Mouse (Mus musculus) cerebellum, adult 2 months (tissue): Measurements from ENCODE around the gene Enkd1. TPM values are rescaled to one million over a fixed set of nuclear protein-coding genes. Genes with fewer than 3 reads are reported as not detected.

Source experiments
- DNase-seq, 2 experiments: peaks; one replicate each; pipeline ENCODE4 v3.0.0; 2021
- H3K27ac ChIP-seq: fragments of 200-500 bp; 2 replicates; pipeline ENCODE4 v1.5.1; 2012; ENCODE audit warnings: low read length, control low read depth, inconsistent platforms; ENCODE audit not compliant: insufficient read depth
- H3K27me3 ChIP-seq: fragments of 200-500 bp; 2 replicates; pipeline ENCODE4 v1.6.1; 2012; ENCODE audit warnings: inconsistent platforms, mild to moderate bottlenecking, low read length, moderate library complexity; ENCODE audit not compliant: control insufficient read depth, insufficient read depth
- H3K4me1 ChIP-seq: fragments of 200-500 bp; 2 replicates; pipeline ENCODE4 v1.6.1; 2011; ENCODE audit warnings: low read length; ENCODE audit not compliant: control insufficient read depth, insufficient read depth
- H3K4me3 ChIP-seq: fragments of 200-500 bp; replicated peaks from 2 replicates; pipeline ENCODE3; 2011; ENCODE audit warnings: mild to moderate bottlenecking, low read depth, low read length, control low read depth; ENCODE audit not compliant: insufficient read depth
- CTCF ChIP-seq: fragments of 200-500 bp; IDR thresholded peaks from 2 replicates; pipeline ENCODE4 v1.5.1; 2011; ENCODE audit warnings: low read depth, mild to moderate bottlenecking, control low read depth, low read length, moderate library complexity, borderline replicate concordance; ENCODE audit not compliant: insufficient read depth
- POLR2A ChIP-seq: fragments of 200-500 bp; IDR thresholded peaks from 2 replicates; pipeline ENCODE4 v1.6.1; 2011; ENCODE audit warnings: low read length, control low read depth, borderline replicate concordance; ENCODE audit not compliant: insufficient read depth
- WGBS: fragments of 180-500 bp; shearing (Covaris S2); methylation state at CpG from one replicate; pipeline ENCODE4 v1.1.7; 2018; 5-methylcytosine and 5-hydroxymethylcytosine counted together
- polyA plus RNA-seq: library from polyadenylated mRNA; depleted of rRNA; stranded (reverse); fragments of >200 nt; gene quantifications from 2 replicates; pipeline ENCODE4 v1.2.3, GENCODE M21; 2012

The Enkd1 gene
- polyA plus RNA-seq, 1 experiment: 15.3 TPM

GRCm38 (mm10) chr8:105692449-105693182, 15.4 kb downstream of the Enkd1 start:
- TF ChIP-seq POLR2A (no peak), CTCF (no peak)
- peaks cover 18% of the 10 kb centered on the region for H3K4me1 ChIP-seq
- no peak overlapping the region for H3K4me3 ChIP-seq
- whole genome bisulfite sequencing: 96% methylated on average over 11 of the region's 11 CpGs
- no peak for DNase-seq
- H3K27ac ChIP-seq: no peak overlapping the region
- no peaks in the 10 kb centered on the region for H3K27me3 ChIP-seq

GRCm38 (mm10) chr8:105690978-105691377, 17.0 kb downstream of the Enkd1 start:
- DNase-seq: no peak

GRCm38 (mm10) chr8:105689983-105690360, 18.0 kb downstream of the Enkd1 start:
- no peak overlapping the region for H3K27ac ChIP-seq
- TF ChIP-seq POLR2A (no peak), CTCF (no peak)
- 93% methylated on average over 9 of the region's 9 CpGs for WGBS
- H3K4me1 ChIP-seq: peaks cover 8% of the 10 kb centered on the region; the same call in 1 of the 2 replicates
- H3K27me3 ChIP-seq: no peaks in the 10 kb centered on the region
- H3K4me3 ChIP-seq: no peak overlapping the region
- no peak for DNase-seq

More at GRCm38 (mm10) chr8:105690978-105691377, 17.0 kb downstream of the Enkd1 start:
- peaks cover 11% of the 10 kb centered on the region for H3K4me1 ChIP-seq
- WGBS: 82% methylated on average over 14 of the region's 14 CpGs
- no peaks in the 10 kb centered on the region for H3K27me3 ChIP-seq
- no peak overlapping the region for H3K27ac ChIP-seq
- H3K4me3 ChIP-seq: no peak overlapping the region
- TF ChIP-seq CTCF (no peak), POLR2A (no peak)

- no peak for DNase-seq
- Histone ChIP-seq H3K4me1 (peaks cover 7% of the 10 kb centered on the region; the same call in 1 of the 2 replicates), H3K27me3 (no peaks in the 10 kb centered on the region), H3K27ac (no peak overlapping the region), H3K4me3 (no peak overlapping the region)
- TF ChIP-seq CTCF (no peak), POLR2A (no peak)
- WGBS: 72% methylated on average over 35 of the region's 35 CpGs
Measured at GRCm38 (mm10) chr8:105689256-105689982, 18.6 kb downstream of the Enkd1 start.

GRCm38 (mm10) chr8:105688242-105688752, 19.7 kb downstream of the Enkd1 start:
- no peak overlapping the region for H3K4me3 ChIP-seq
- TF ChIP-seq POLR2A: no peak
- TF ChIP-seq CTCF: no peak
- H3K27ac ChIP-seq: no peak overlapping the region
- H3K4me1 ChIP-seq: peaks cover 7% of the 10 kb centered on the region; the same call in 1 of the 2 replicates
- H3K27me3 ChIP-seq: no peaks in the 10 kb centered on the region
- no peak for DNase-seq
- 72% methylated on average over 14 of the region's 14 CpGs for whole genome bisulfite sequencing

- H3K27ac ChIP-seq: no peak overlapping the region
- TF ChIP-seq POLR2A (no peak), CTCF (no peak)
- H3K27me3 ChIP-seq: no peaks in the 10 kb centered on the region
- no peak for DNase-seq
- no peak overlapping the region for H3K4me3 ChIP-seq
- WGBS: 57% methylated on average over 8 of the region's 8 CpGs
- H3K4me1 ChIP-seq: peaks cover 7% of the 10 kb centered on the region; the same call in 1 of the 2 replicates
Measured at GRCm38 (mm10) chr8:105687512-105687911, 20.5 kb downstream of the Enkd1 start.

GRCm38 (mm10) chr8:105686551-105686950, 21.5 kb downstream of the Enkd1 start:
- no peak for TF ChIP-seq CTCF
- TF ChIP-seq POLR2A: no peak
- Histone ChIP-seq H3K4me3 (no peak overlapping the region), H3K27me3 (no peaks in the 10 kb centered on the region), H3K4me1 (peaks cover 7% of the 10 kb centered on the region; the same call in 1 of the 2 replicates), H3K27ac (no peak overlapping the region)
- no peak for DNase-seq
- 45% methylated on average over 6 of the region's 6 CpGs for WGBS
